Mouse (Mus musculus) CH12.LX (cell line): ENCODE data around the gene Mipep. TPM values are rescaled to one million over a fixed set of nuclear protein-coding genes. Genes with fewer than 3 reads are reported as not detected.
A peak's percentile ranks its signal among the peaks of the same experiment; 100 is the strongest.

Experiments used
- DNase-seq: peaks from one replicate; pipeline ENCODE4 v3.0.0-alpha.2; 2013; ENCODE audit errors: extremely low read depth
- H3K27ac ChIP-seq: 2 replicates; pipeline ENCODE4 v1.5.1; 2012; ENCODE audit warnings: low read depth, mild to moderate bottlenecking, control low read depth, moderate library complexity; ENCODE audit not compliant: insufficient read depth
- H3K27me3 ChIP-seq: replicated peaks from 2 replicates; pipeline ENCODE3; 2012; ENCODE audit warnings: inconsistent platforms
- H3K36me3 ChIP-seq, 2 experiments: replicated peaks in 1 of 2; 2 replicates each; pipeline versions ENCODE3 to v1.6.1; 2012; ENCODE audit warnings: inconsistent platforms in 1 of 2, low read length in 1 of 2, mild to moderate bottlenecking in 1 of 2, mixed read lengths in 1 of 2, moderate library complexity in 1 of 2; ENCODE audit not compliant: control insufficient read depth in 1 of 2, insufficient read depth in 1 of 2
- H3K4me1 ChIP-seq, 2 experiments: 2 replicates each; pipeline ENCODE4 v1.6.1; 2012; ENCODE audit warnings: inconsistent platforms in 1 of 2, moderate library complexity in 1 of 2; ENCODE audit not compliant: insufficient read depth in 2 of 2, control insufficient read depth in 1 of 2
- H3K4me2 ChIP-seq: 2 replicates; pipeline ENCODE4 v1.6.1; 2012; ENCODE audit warnings: low read depth, mild to moderate bottlenecking, control low read depth; ENCODE audit not compliant: poor library complexity, insufficient read depth, severe bottlenecking
- H3K4me3 ChIP-seq, 3 experiments: fragments of 150-350 bp in 1 of 3; sonication (generic) in 1 of 3; replicated peaks in 1 of 3; 2 replicates each; pipeline versions ENCODE3 to v1.5.1; 2011 to 2012; ENCODE audit warnings: low read depth in 2 of 3, low read length in 2 of 3, mild to moderate bottlenecking in 2 of 3, moderate library complexity in 2 of 3, control low read depth in 1 of 3, improper control_type of control experiment in 1 of 3, inconsistent platforms in 1 of 3, mixed read lengths in 1 of 3; ENCODE audit not compliant: poor library complexity in 1 of 3
- H3K79me2 ChIP-seq: replicated peaks from 2 replicates; pipeline ENCODE4 v1.6.1; 2012; ENCODE audit warnings: mild to moderate bottlenecking, moderate library complexity; ENCODE audit not compliant: control insufficient read depth, poor library complexity, insufficient read depth, severe bottlenecking; ENCODE audit errors: extremely low read depth
- H3K9ac ChIP-seq: 2 replicates; pipeline ENCODE4 v1.6.1; 2012; ENCODE audit warnings: low read depth, mild to moderate bottlenecking, control low read depth, moderate library complexity; ENCODE audit not compliant: insufficient read depth
- H3K9me3 ChIP-seq: replicated peaks from 2 replicates; pipeline ENCODE3; 2012; ENCODE audit warnings: low read length, inconsistent platforms, mixed read lengths
- BHLHE40 ChIP-seq: IDR thresholded peaks from 2 replicates; pipeline ENCODE4 v1.6.1; 2011; ENCODE audit warnings: mild to moderate bottlenecking, low read depth, low read length, improper control_type of control experiment
- CTCF ChIP-seq, 2 experiments: IDR thresholded peaks in 1 of 2; conservative IDR thresholded peaks in 1 of 2; 2 replicates each; pipeline ENCODE4 v1.5.1; 2011 to 2012; ENCODE audit warnings: low read depth in 2 of 2, low read length in 2 of 2, improper control_type of control experiment in 1 of 2, inconsistent platforms in 1 of 2, mild to moderate bottlenecking in 1 of 2, moderate library complexity in 1 of 2
- ELF1 ChIP-seq: IDR thresholded peaks from 2 replicates; pipeline ENCODE4 v1.6.1; 2014; ENCODE audit warnings: low read depth, mild to moderate bottlenecking, inconsistent platforms, low read length, improper control_type of control experiment
- EP300 ChIP-seq: IDR thresholded peaks from 2 replicates; pipeline ENCODE4 v1.6.1; 2011; ENCODE audit warnings: low read length, improper control_type of control experiment
- GABPA ChIP-seq: IDR thresholded peaks from 2 replicates; pipeline ENCODE4 v1.6.1; 2012; ENCODE audit warnings: low read depth, low read length, improper control_type of control experiment, inconsistent platforms; ENCODE audit not compliant: insufficient replicate concordance
- HCFC1 ChIP-seq: IDR thresholded peaks from 2 replicates; pipeline ENCODE4 v1.6.1; 2012; ENCODE audit warnings: low read depth, mild to moderate bottlenecking, inconsistent platforms, low read length, improper control_type of control experiment
- IRF4 ChIP-seq: IDR thresholded peaks from 2 replicates; pipeline ENCODE4 v1.6.1; 2014; ENCODE audit warnings: low read depth, mild to moderate bottlenecking, inconsistent platforms, low read length, improper control_type of control experiment
- JUND ChIP-seq: conservative IDR thresholded peaks from 2 replicates; pipeline ENCODE4 v1.6.1; 2011; ENCODE audit warnings: low read depth, low read length, improper control_type of control experiment
- MAX ChIP-seq: IDR thresholded peaks from 2 replicates; pipeline ENCODE4 v1.6.1; 2011; ENCODE audit warnings: low read length, improper control_type of control experiment
- MAZ ChIP-seq: IDR thresholded peaks from 2 replicates; pipeline ENCODE4 v1.6.1; 2012; ENCODE audit warnings: low read depth, mild to moderate bottlenecking, inconsistent platforms, low read length, improper control_type of control experiment, moderate library complexity
- MXI1 ChIP-seq: IDR thresholded peaks from 2 replicates; pipeline ENCODE4 v1.6.1; 2011; ENCODE audit warnings: mild to moderate bottlenecking, low read depth, low read length, improper control_type of control experiment
- MYC ChIP-seq: IDR thresholded peaks from 2 replicates; pipeline ENCODE4 v1.6.1; 2011; ENCODE audit warnings: low read depth, mild to moderate bottlenecking, improper control_type of control experiment, low read length
- NELFE ChIP-seq: IDR thresholded peaks from 2 replicates; pipeline ENCODE4 v1.6.1; 2011; ENCODE audit warnings: low read depth, low read length, improper control_type of control experiment
- NRF1 ChIP-seq: IDR thresholded peaks from 2 replicates; pipeline ENCODE4 v1.6.1; 2014; ENCODE audit warnings: low read depth, mild to moderate bottlenecking, inconsistent platforms, low read length, improper control_type of control experiment, moderate library complexity
- PAX5 ChIP-seq: IDR thresholded peaks from 2 replicates; pipeline ENCODE4 v1.6.1; 2012; ENCODE audit warnings: low read length, inconsistent platforms, mixed read lengths
- POLR2A ChIP-seq: IDR thresholded peaks from 2 replicates; pipeline ENCODE4 v1.6.1; 2011; ENCODE audit warnings: low read depth, mild to moderate bottlenecking, improper control_type of control experiment, low read length
- POLR2AphosphoS2 ChIP-seq: IDR thresholded peaks from 2 replicates; pipeline ENCODE4 v1.6.1; 2011; ENCODE audit warnings: low read depth, low read length, improper control_type of control experiment
- RAD21 ChIP-seq: IDR thresholded peaks from 2 replicates; pipeline ENCODE4 v1.6.1; 2011; ENCODE audit warnings: low read depth, mild to moderate bottlenecking, low read length, improper control_type of control experiment, moderate library complexity
- SIN3A ChIP-seq: IDR thresholded peaks from 2 replicates; pipeline ENCODE4 v1.6.1; 2012; ENCODE audit warnings: low read length, improper control_type of control experiment, inconsistent platforms
- SMC3 ChIP-seq: IDR thresholded peaks from 2 replicates; pipeline ENCODE4 v1.6.1; 2011; ENCODE audit warnings: low read depth, low read length, improper control_type of control experiment
- USF1 ChIP-seq: IDR thresholded peaks from 2 replicates; pipeline ENCODE4 v1.6.1; 2014; ENCODE audit warnings: low read depth, mild to moderate bottlenecking, inconsistent platforms, low read length, improper control_type of control experiment
- USF2 ChIP-seq: conservative IDR thresholded peaks from 2 replicates; pipeline ENCODE4 v1.6.1; 2011; ENCODE audit warnings: low read depth, low read length, improper control_type of control experiment
- ZC3H11A ChIP-seq: IDR thresholded peaks from 2 replicates; pipeline ENCODE4 v1.6.1; 2012; ENCODE audit warnings: low read depth, mild to moderate bottlenecking, inconsistent platforms, low read length, improper control_type of control experiment
- ZKSCAN1 ChIP-seq: IDR thresholded peaks from 2 replicates; pipeline ENCODE4 v1.6.1; 2012; ENCODE audit warnings: low read depth, inconsistent platforms, low read length, improper control_type of control experiment, borderline replicate concordance
- dilution Hi-C: fragments of 300-500 bp; cut with MboI; formaldehyde crosslinking; loops from 2 replicates; pipeline ENCODE4 v1.14.3; 2020; ENCODE audit warnings: low sequenced_read_pairs; ENCODE audit not compliant: extremely low pct_unique_long_range_greater_than_20kb, extremely low pct_ligation_motif_present
- in situ Hi-C: fragments of 300-500 bp; cut with MboI; formaldehyde crosslinking; loops from 3 replicates; pipeline ENCODE4 v1.14.3; 2019; ENCODE audit warnings: low sequenced_read_pairs, low pct_ligation_motif_present, low pct_unique_long_range_greater_than_20kb, mixed read lengths
- polyA plus RNA-seq: library from polyadenylated mRNA; unstranded; fragments of >175 nt; gene quantifications from 2 replicates; pipeline ENCODE4 v1.2.1, GENCODE M21; 2012; ENCODE audit warnings: low read depth; ENCODE audit not compliant: insufficient read length
- total RNA-seq, 2 experiments: library from RNA; depleted of rRNA; stranded (reverse); fragments of 300-350 nt in 1 of 2; fragments of >200 nt in 1 of 2; gene quantifications; 2 replicates each; pipeline ENCODE4 v1.2.3; 2012 to 2014

Gene Mipep
- total and polyA plus RNA-seq, 3 experiments, result 33.1 to 37.2 (median 36.6) TPM

- TF ChIP-seq NRF1 (no peak), GABPA (no peak), NELFE (0 out of 2 replicates have a peak, but pooled peaks have one; percentile 45), HCFC1 (0 out of 2 replicates have a peak, but pooled peaks have one; percentile 23), MAX (no peak), ZKSCAN1 (no peak)
These were observed 2.2 kb upstream of the Mipep start (continued) for GRCm38 (mm10) chr14:60782121-60782656.

DNA sequence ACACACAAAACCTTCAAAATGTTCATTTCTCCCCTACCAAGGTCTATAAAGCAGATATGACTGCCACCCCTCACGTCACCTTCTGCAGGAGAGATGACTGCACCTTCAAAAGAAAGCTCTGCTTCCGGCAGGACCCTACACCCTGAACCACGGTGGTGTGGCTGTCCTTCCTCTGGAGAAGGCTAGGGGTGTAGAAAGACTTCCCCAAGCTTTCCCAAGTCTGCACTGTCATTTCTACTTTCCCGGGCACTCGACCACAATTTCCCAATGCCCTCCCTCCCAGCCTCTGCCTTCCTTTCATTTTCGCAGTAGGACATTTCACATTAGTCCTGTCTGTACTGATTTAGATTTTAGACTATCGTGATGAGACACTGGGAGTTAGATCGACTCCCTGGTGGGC lies 1.2 kb upstream of the Mipep start:
- Histone ChIP-seq H3K36me3 (peaks cover 11 to 28% of the 10 kb centered on the region in 2 experiments), H3K27ac (peak overlapping the region; percentile 77), H3K4me3 (peak overlapping the region; percentile 52 to 66 (median 57)), H3K9ac (peak overlapping the region; percentile 57), H3K4me2 (peak overlapping the region; percentile 89), H3K9me3 (peaks cover 4% of the 10 kb centered on the region), H3K79me2 (peaks cover 12% of the 10 kb centered on the region), H3K27me3 (no peaks in the 10 kb centered on the region), H3K4me1 (peaks cover 10 to 45% of the 10 kb centered on the region in 2 experiments)
- in situ Hi-C loops (no loop called here), dilution Hi-C loops (no loop called here)
- peak; percentile 31 for DNase-seq
- TF ChIP-seq BHLHE40, result 0 out of 2 replicates have a peak, but pooled peaks have one; percentile 2
- TF ChIP-seq USF2, result no peak
- no peak for TF ChIP-seq PAX5
- 0 out of 2 replicates have a peak, but pooled peaks have one; percentile 8 for TF ChIP-seq ELF1
- peak; percentile 21 for TF ChIP-seq POLR2A
- no peak for TF ChIP-seq JUND
- TF ChIP-seq NRF1, result no peak
- TF ChIP-seq MXI1, result no peak
- TF ChIP-seq IRF4, result no peak
- no peak for TF ChIP-seq NELFE
- TF ChIP-seq HCFC1, result no peak
- TF ChIP-seq MYC, result no peak
- peak; percentile 37; the same call in 1 of the 2 replicates for TF ChIP-seq MAZ
- peak; percentile 31; the same call in 1 of the 2 replicates for TF ChIP-seq SIN3A

GRCm38 (mm10) chr14:60790103-60790502 lies 5.7 kb downstream of the Mipep start:
- Histone ChIP-seq H3K4me3 (no peak overlapping the region), H3K27ac (no peak overlapping the region), H3K9me3 (no peaks in the 10 kb centered on the region), H3K9ac (no peak overlapping the region), H3K4me2 (no peak overlapping the region), H3K27me3 (no peaks in the 10 kb centered on the region), H3K4me1 (peaks cover 3 to 13% of the 10 kb centered on the region in 2 experiments; a peak in 3 of 4 replicates), H3K79me2 (peaks cover 8% of the 10 kb centered on the region), H3K36me3 (peaks cover 46 to 74% of the 10 kb centered on the region in 2 experiments)
- DNase-seq, result peak; percentile 69
- no peak for TF ChIP-seq POLR2AphosphoS2
- 0 out of 2 replicates have a peak, but pooled peaks have one; percentile 29 for TF ChIP-seq MAZ
- no peak for TF ChIP-seq SIN3A
- no peak for TF ChIP-seq PAX5
- TF ChIP-seq USF1, result no peak
- no peak for TF ChIP-seq EP300
- TF ChIP-seq ZC3H11A, result peak; percentile 18; the same call in 1 of the 2 replicates
- peak; percentile 68 to 84 for TF ChIP-seq CTCF (conservative IDR thresholded peaks at IDR 0.05 in 1 of 2, IDR thresholded peaks at IDR 0.05 in 1 of 2; ENCODE audit: low read depth in 2 of 2, low read length in 2 of 2)
- peak; percentile 68 for TF ChIP-seq SMC3
- TF ChIP-seq MXI1, result no peak
- peak; percentile 76 for TF ChIP-seq RAD21
- dilution Hi-C loops, result no loop called here
- in situ Hi-C loops, result loop anchor here (10.0 kb wide), 2 partner anchors 295 to 505 kb away; no protein-coding TSS in a partner anchor
